In the genomic region with DNA sequence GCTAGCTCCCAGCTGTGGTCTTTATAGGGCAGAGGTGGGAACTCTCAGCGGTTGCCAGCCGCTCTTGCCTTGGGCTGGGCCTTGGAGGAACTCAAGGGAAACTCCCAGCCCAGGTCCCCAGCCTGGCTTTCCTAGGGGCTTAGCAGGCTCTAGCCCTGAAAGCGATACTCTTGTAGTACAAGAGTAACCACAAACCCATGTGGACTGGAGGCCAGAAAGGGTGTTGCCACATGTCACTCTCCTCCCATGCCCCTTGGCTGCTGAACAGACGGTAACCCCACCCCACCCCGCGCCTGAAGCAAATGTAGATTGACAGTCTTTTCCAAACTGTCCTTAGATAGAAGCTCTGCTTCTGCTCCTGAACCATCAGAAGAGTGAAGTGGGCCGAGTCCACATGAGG, we compare ENCODE assay signal across 9 mouse cellular contexts. TPM values are rescaled to one million over a fixed set of nuclear protein-coding genes. Genes with fewer than 3 reads are reported as not detected.
DNase-seq lines count a peak whose midpoint lies in the region; ATAC-seq and TF ChIP-seq lines count a peak whose summit lies in the region.
"Had no signal": no experiment of that assay in that cellular context is flagged by ENCODE, and none has a peak within 500 bp of the region (broad histone marks: within the 10 kb centered on the region; RNA-seq: fewer than 3 reads in every experiment).

No protein-coding gene starts in this region.

- H3K4me3 ChIP-seq in limb, embryonic 14.5 days (replicated peaks; ENCODE audit: low read length) = no peak overlapping the region

- H3K27me3 ChIP-seq in limb, embryonic 14.5 days (ENCODE audit: control insufficient read depth, insufficient read depth, low read length) = no peaks in the 10 kb centered on the region

- H3K4me1 ChIP-seq in limb, embryonic 14.5 days (ENCODE audit: control insufficient read depth, insufficient read depth, low read length) = peaks cover 17% of the 10 kb centered on the region

- peak; percentile 68 for ATAC-seq in limb, embryonic 14.5 days (ENCODE audit: low FRiP score, low read depth)
- peak; percentile 70 for ATAC-seq in monocyte, adult 5-6 weeks (replicated peaks; ENCODE audit: insufficient number of reproducible peaks, low FRiP score, low TSS enrichment, poor library complexity, severe bottlenecking)

- DNase-seq in adrenal gland, postnatal 14 days = peak; percentile 38
- no peak for DNase-seq in adrenal gland, adult 8-10 months
- peak; percentile 36 for DNase-seq in embryo, embryonic 10.5 days (ENCODE audit: low spot score)
- peak; percentile 40 for DNase-seq in limb, embryonic 14.5 days (ENCODE audit: low spot score)
- no peak for DNase-seq in urinary bladder, postnatal 4 days (ENCODE audit: low spot score in 2 of 2)
- no peak for DNase-seq in left cerebral cortex, adult 8-10 months (ENCODE audit: low spot score in 2 of 2)
- no peak for DNase-seq in heart, postnatal 36 days
- DNase-seq: heart, postnatal 4 days had no signal

- H3K36me3 ChIP-seq in limb, embryonic 14.5 days (ENCODE audit: control insufficient read depth, insufficient read depth, low read length) = no peaks in the 10 kb centered on the region

- no peaks in the 10 kb centered on the region for H3K9me3 ChIP-seq in limb, embryonic 14.5 days (ENCODE audit: control insufficient read depth, low read length)

- no peak overlapping the region for H3K9ac ChIP-seq in limb, embryonic 14.5 days (ENCODE audit: low read depth, low read length, severe bottlenecking)

- intact Hi-C loops in heart, postnatal 36 days (cut with DNase I) = no loop called here

- no peak overlapping the region for H3K27ac ChIP-seq in limb, embryonic 14.5 days (replicated peaks; ENCODE audit: low read depth, low read length)

- no peak overlapping the region for H3K4me2 ChIP-seq in limb, embryonic 14.5 days (replicated peaks; ENCODE audit: low read depth, low read length, severe bottlenecking)

- TF ChIP-seq POLR2A in limb, embryonic 14.5 days (IDR thresholded peaks at IDR 0.05; ENCODE audit: borderline replicate concordance, extremely low read depth, insufficient read depth, insufficient read length) = no peak

- WGBS in limb, embryonic 14.5 days = 38% methylated on average over 7 of the region's 7 CpGs

RNA-seq across cellular contexts. Expression of gene Sik3, which starts 55.1 kb away (rescaled TPM):
- 53.9 and 56.6 TPM in 2 replicates for total RNA-seq in adrenal gland, postnatal 14 days (2021)
- 10 to 100 TPM; 66.2 to 77.3 (median 70.0) TPM for total RNA-seq in adrenal gland, adult 8-10 months (2022)
- 23.9 and 26.7 TPM in 2 replicates for polyA plus RNA-seq in limb, embryonic 14.5 days (2012; rRNA removed)
- polyA plus RNA-seq in limb, embryonic 14.5 days (2014; fragmentation: Nextera tagmentation; extraction: Ambion mirVana) = 13.7 and 15.1 TPM in 2 replicates
- 8.8 to 21.7 TPM (median 11.0 TPM) in 3 replicates for total RNA-seq in monocyte, adult 5-6 weeks (2017)
- 100 to 1,000 TPM; 128 to 145 (median 136) TPM for total RNA-seq in left cerebral cortex, adult 8-10 months (2022)
- total RNA-seq in heart, postnatal 36 days (2021) = 10 to 100 TPM; 75.9 to 76.1 TPM

RNA-seq across cellular contexts. Expression of gene Pafah1b2, which starts 55.2 kb away (rescaled TPM):
- 132 and 135 TPM in 2 replicates for total RNA-seq in adrenal gland, postnatal 14 days (2021)
- 100 to 1,000 TPM; 154 to 180 (median 171) TPM for total RNA-seq in adrenal gland, adult 8-10 months (2022)
- polyA plus RNA-seq in limb, embryonic 14.5 days (2012; rRNA removed) = 70.1 and 87.2 TPM in 2 replicates
- 174 and 175 TPM in 2 replicates for polyA plus RNA-seq in limb, embryonic 14.5 days (2014; fragmentation: Nextera tagmentation; extraction: Ambion mirVana)
- 67.4 to 83.6 TPM (median 77.9 TPM) in 3 replicates for total RNA-seq in monocyte, adult 5-6 weeks (2017)
- 100 to 1,000 TPM; 206 to 233 (median 217) TPM for total RNA-seq in left cerebral cortex, adult 8-10 months (2022)
- 10 to 100 TPM; 48.1 to 50.0 TPM for total RNA-seq in heart, postnatal 36 days (2021)

Comparison
In these comparisons a context has a peak if more than half of its experiments do, and no peak if none do; other contexts are left out.
1. DNase-seq: peak in adrenal gland, postnatal 14 days (single experiment), embryo, embryonic 10.5 days (single experiment) and limb, embryonic 14.5 days (single experiment); none in adrenal gland, adult 8-10 months (single experiment), urinary bladder, postnatal 4 days (0 of 2), left cerebral cortex, adult 8-10 months (0 of 2) and heart, postnatal 36 days (0 of 2).